Mouse (Mus musculus) ES-E14 (cell line): Measurements from ENCODE around the gene Rsbn1. TPM values are rescaled to one million over a fixed set of nuclear protein-coding genes. Genes with fewer than 3 reads are reported as not detected.

ENCODE experiments used
- DNase-seq: peaks from one replicate; pipeline ENCODE4 v3.0.0-alpha.2; 2013; ENCODE audit warnings: low read depth, low spot score
- H3K27ac ChIP-seq: 2 replicates; pipeline ENCODE4 v1.5.1; 2012; ENCODE audit warnings: low read depth, mild to moderate bottlenecking, low read length, moderate library complexity, mixed read lengths; ENCODE audit not compliant: poor library complexity, insufficient read depth, severe bottlenecking
- H3K36me3 ChIP-seq: 2 replicates; pipeline ENCODE4 v1.6.1; 2012; ENCODE audit warnings: mild to moderate bottlenecking, low read length, moderate library complexity, mixed read lengths; ENCODE audit not compliant: control insufficient read depth, poor library complexity, insufficient read depth, severe bottlenecking
- H3K4me1 ChIP-seq, 2 experiments: fragments of 150-350 bp in 1 of 2; sonication (generic) in 1 of 2; 2 replicates each; pipeline ENCODE4 v1.6.1; 2012; ENCODE audit warnings: low read length in 2 of 2, mild to moderate bottlenecking in 1 of 2, mixed read lengths in 1 of 2; ENCODE audit not compliant: control insufficient read depth in 2 of 2, insufficient read depth in 2 of 2, poor library complexity in 1 of 2
- H3K4me3 ChIP-seq, 2 experiments: fragments of 150-350 bp in 1 of 2; sonication (generic) in 1 of 2; 2 replicates each; pipeline ENCODE4 v1.5.1; 2012; ENCODE audit warnings: low read length in 2 of 2, low read depth in 1 of 2, mild to moderate bottlenecking in 1 of 2, mixed read lengths in 1 of 2; ENCODE audit not compliant: insufficient read depth in 1 of 2, poor library complexity in 1 of 2, severe bottlenecking in 1 of 2
- H3K9ac ChIP-seq: 2 replicates; pipeline ENCODE4 v1.6.1; 2012; ENCODE audit warnings: low read depth, mild to moderate bottlenecking, low read length, mixed read lengths; ENCODE audit not compliant: poor library complexity, insufficient read depth, severe bottlenecking
- H3K9me3 ChIP-seq: fragments of 150-350 bp; sonication (generic); 2 replicates; pipeline ENCODE4 v1.6.1; 2012; ENCODE audit warnings: low read depth, mild to moderate bottlenecking, low read length; ENCODE audit not compliant: control insufficient read depth, insufficient read depth
- CHD2 ChIP-seq: IDR thresholded peaks from 2 replicates; pipeline ENCODE4 v1.6.1; 2014; ENCODE audit warnings: mild to moderate bottlenecking, low read depth, low read length, inconsistent platforms
- HCFC1 ChIP-seq: IDR thresholded peaks from 2 replicates; pipeline ENCODE4 v1.6.1; 2012; ENCODE audit warnings: low read length, inconsistent platforms, borderline replicate concordance; ENCODE audit not compliant: insufficient read depth
- MAFK ChIP-seq: IDR thresholded peaks from 2 replicates; pipeline ENCODE4 v1.6.1; 2014; ENCODE audit warnings: mild to moderate bottlenecking, low read depth, low read length, inconsistent platforms; ENCODE audit not compliant: insufficient read depth
- ZC3H11A ChIP-seq: IDR thresholded peaks from 2 replicates; pipeline ENCODE4 v1.6.1; 2012; ENCODE audit warnings: low read depth, mild to moderate bottlenecking, inconsistent platforms, low read length, borderline replicate concordance
- ZNF384 ChIP-seq: IDR thresholded peaks from 2 replicates; pipeline ENCODE4 v1.6.1; 2012; ENCODE audit warnings: low read depth, low read length, inconsistent platforms
- in situ Hi-C, 2 experiments: fragments of 600-800 bp; cut with MboI; formaldehyde crosslinking; loops; one replicate each; pipeline ENCODE4 v1.15.1; 2025; ENCODE audit warnings: low sequenced_read_pairs in 2 of 2, inconsistent platforms in 1 of 2; ENCODE audit not compliant: unreplicated experiment in 2 of 2
- total RNA-seq: library from RNA; depleted of rRNA; stranded (reverse); fragments of 300-350 nt; gene quantifications from 2 replicates; pipeline ENCODE4 v1.2.3, GENCODE M21; 2012

Gene Rsbn1
- total RNA-seq, 1 experiment: 14.4 TPM

GRCm38 (mm10) chr3:103967231-103967630 lies 53.3 kb downstream of the Rsbn1 start:
- Histone ChIP-seq H3K27ac (no peak overlapping the region), H3K36me3 (no peaks in the 10 kb centered on the region; the same call in 1 of the 2 replicates)

GRCm38 (mm10) chr3:103967861-103968691 lies 54.2 kb downstream of the Rsbn1 start, which contains the start of gene Phtf1:
Phtf1 (plus strand) TSS chr3:103968110.
- TF ChIP-seq ZNF384: no peak
- TF ChIP-seq HCFC1: no peak
- TF ChIP-seq ZC3H11A: no peak
- no peak for TF ChIP-seq CHD2
- TF ChIP-seq MAFK: no peak
- Histone ChIP-seq H3K4me1 (0 out of 4 replicates have a peak, but pooled peaks cover 0 to 2% of the 10 kb centered on the region in 2 experiments), H3K36me3 (no peaks in the 10 kb centered on the region; the same call in 1 of the 2 replicates), H3K4me3 (peak within 1 kb of the TSS; percentile 87 to 94), H3K9ac (peak within 1 kb of the TSS; percentile 96), H3K9me3 (no peaks in the 10 kb centered on the region), H3K27ac (peak within 1 kb of the TSS; percentile 70)
- DNase-seq: peak; percentile 49
- in situ Hi-C loops: no loop called here

More at GRCm38 (mm10) chr3:103967231-103967630, 53.3 kb downstream of the Rsbn1 start:
- no peak for TF ChIP-seq HCFC1
- no peak for TF ChIP-seq CHD2
- no peak for TF ChIP-seq ZNF384
- no peak for TF ChIP-seq ZC3H11A
- no peak for TF ChIP-seq MAFK
- in situ Hi-C loops: no loop called here
- no peak for DNase-seq
- Histone ChIP-seq H3K4me1 (0 out of 4 replicates have a peak, but pooled peaks cover 0 to 2% of the 10 kb centered on the region in 2 experiments), H3K9ac (no peak overlapping the region; the same call in 1 of the 2 replicates), H3K9me3 (no peaks in the 10 kb centered on the region), H3K4me3 (peak overlapping the region; percentile 87 to 94)

- peak overlapping the region; percentile 96 for H3K9ac ChIP-seq
- TF ChIP-seq CHD2 (no peak), ZNF384 (no peak), MAFK (no peak), ZC3H11A (no peak), HCFC1 (no peak)
- in situ Hi-C loops: no loop called here
- DNase-seq: peak; percentile 29
- H3K4me1 ChIP-seq: 0 out of 4 replicates have a peak, but pooled peaks cover 0 to 2% of the 10 kb centered on the region in 2 experiments
- H3K9me3 ChIP-seq: no peaks in the 10 kb centered on the region
- no peaks in the 10 kb centered on the region; the same call in 1 of the 2 replicates for H3K36me3 ChIP-seq
- H3K27ac ChIP-seq: peak overlapping the region; percentile 70; the same call in 1 of the 2 replicates
- peak overlapping the region; percentile 87 to 94 for H3K4me3 ChIP-seq
Measured at GRCm38 (mm10) chr3:103968701-103969100, 54.8 kb downstream of the Rsbn1 start.

- Histone ChIP-seq H3K36me3 (no peaks in the 10 kb centered on the region), H3K27ac (no peak overlapping the region), H3K9me3 (no peaks in the 10 kb centered on the region), H3K4me1 (0 out of 4 replicates have a peak, but pooled peaks cover 0 to 2% of the 10 kb centered on the region in 2 experiments), H3K4me3 (no peak overlapping the region), H3K9ac (no peak overlapping the region)
- DNase-seq: no peak
- TF ChIP-seq HCFC1 (no peak), ZC3H11A (no peak), MAFK (no peak), CHD2 (no peak), ZNF384 (no peak)
- in situ Hi-C loops: no loop called here
Measured at GRCm38 (mm10) chr3:103971157-103971556, 57.2 kb downstream of the Rsbn1 start.
